Mouse (Mus musculus): Measurements from ENCODE around the gene Dcst2. TPM values are rescaled to one million over a fixed set of nuclear protein-coding genes. Genes with fewer than 3 reads are reported as not detected.

Dcst2 gene
- total and polyA plus RNA-seq, 3 experiments: 0.06 TPM; not detected in 2

DNA sequence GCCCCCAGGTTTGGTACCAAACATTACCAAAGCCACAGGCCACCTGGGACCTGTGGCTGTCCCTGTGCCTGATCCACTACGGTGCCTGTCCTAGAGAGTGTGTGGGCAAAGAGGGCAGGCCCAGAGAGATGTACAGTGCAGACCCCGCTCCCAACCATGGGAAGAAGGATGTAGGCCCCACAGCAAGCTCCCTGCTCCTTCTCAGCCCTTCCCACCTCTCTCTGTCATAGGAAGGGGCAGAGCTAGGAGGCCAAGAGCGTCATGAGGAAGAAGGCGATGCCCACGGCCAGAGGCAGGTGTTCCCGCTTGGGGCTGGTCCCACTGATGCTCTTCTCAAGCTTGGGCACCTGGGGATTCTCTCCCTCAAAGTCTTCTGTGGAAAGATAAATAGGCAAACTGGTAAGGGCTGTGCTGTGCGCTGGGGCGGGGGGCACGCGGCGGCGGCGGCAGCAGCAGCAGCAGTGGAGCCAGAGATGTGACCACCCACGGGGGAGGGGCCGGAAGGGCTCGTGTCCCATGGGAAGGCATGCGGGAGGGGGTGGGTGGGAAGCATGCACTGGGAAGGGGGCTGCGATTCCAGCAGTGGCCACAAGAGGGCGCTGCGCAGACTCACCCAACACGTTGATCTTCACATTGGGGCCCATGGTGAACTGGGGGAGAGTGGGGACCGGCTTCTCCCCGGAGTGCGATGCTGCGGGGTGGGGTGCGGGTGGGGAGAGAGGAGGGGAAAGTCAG lies 46.4 kb upstream of the Dcst2 start (continued):
- TF ChIP-seq BHLHE40 (IDR thresholded peaks at IDR 0.05; ENCODE audit: borderline replicate concordance, low read depth, low read length) (0 out of 2 replicates have a peak, but pooled peaks have one; percentile 23), CTCF (IDR thresholded peaks at IDR 0.05 in 2 of 3, conservative IDR thresholded peaks at IDR 0.05 in 1 of 3; ENCODE audit: control insufficient read depth in 1 of 3, insufficient read depth in 1 of 3, low read depth in 2 of 3, low read length in 3 of 3, poor library complexity in 1 of 3, severe bottlenecking in 1 of 3) (peak; percentile 82 to 100 (median 91))

DNA sequence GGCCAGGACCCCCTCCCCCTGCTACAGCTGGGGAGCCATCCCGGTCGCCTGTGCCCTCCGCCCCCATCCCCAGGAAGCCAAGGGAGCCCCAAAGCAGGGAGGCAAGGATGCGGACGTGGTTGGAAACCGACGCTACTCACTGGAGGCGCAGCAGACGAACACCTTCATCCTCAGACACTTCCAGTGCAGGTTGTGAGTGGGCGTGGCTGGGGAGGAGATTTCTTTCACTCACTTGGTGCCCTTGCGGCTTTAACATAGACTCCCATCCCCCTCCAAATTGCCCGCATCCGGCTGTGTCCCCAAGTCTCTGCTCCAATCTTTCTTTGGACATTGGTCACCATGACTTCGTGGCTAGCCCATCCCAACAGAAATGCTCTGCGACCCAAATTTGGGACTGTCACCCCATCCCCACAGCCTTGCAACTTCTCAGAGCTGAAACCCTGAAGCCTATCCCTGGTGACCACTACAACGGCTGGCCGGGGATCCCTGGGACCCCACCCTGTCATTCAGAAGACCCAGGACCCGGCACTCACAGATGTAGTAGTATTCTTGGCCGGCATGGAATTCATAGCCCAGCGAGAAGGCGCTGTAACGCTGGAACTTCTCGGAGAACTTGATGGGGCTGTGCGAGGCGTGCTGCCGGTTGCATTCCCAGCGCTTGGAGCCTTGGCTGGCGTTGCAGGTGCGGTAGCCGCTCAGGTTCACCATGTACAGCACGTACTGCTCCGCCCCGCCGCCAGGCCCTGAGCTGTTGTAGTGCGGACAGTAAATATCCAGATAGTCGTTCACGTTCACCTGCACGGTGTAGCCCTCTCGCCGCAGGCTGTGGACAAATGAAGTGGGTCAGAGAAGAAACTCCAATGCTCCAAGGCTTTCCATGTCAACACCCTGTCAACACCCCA lies 45.6 kb upstream of the Dcst2 start:
- Histone ChIP-seq H3K9me3 (replicated peaks; ENCODE audit: insufficient read depth, low read length) (no peaks in the 10 kb centered on the region), H3K27ac (ENCODE audit: control insufficient read depth, low read depth, low read length) (no peak overlapping the region), H3K27me3 (ENCODE audit: control insufficient read depth in 1 of 2, insufficient read depth in 2 of 2, low read length in 2 of 2) (peaks cover 19 to 28% of the 10 kb centered on the region in 2 experiments), H3K36me3 (ENCODE audit: control insufficient read depth in 1 of 2, insufficient read depth in 2 of 2, low read length in 2 of 2) (no peaks in the 10 kb centered on the region), H3K9ac (ENCODE audit: control insufficient read depth, low read depth, low read length, poor library complexity, severe bottlenecking) (no peak overlapping the region), H3K79me2 (ENCODE audit: control insufficient read depth, insufficient read depth, low read length, poor library complexity) (no peaks in the 10 kb centered on the region), H3K4me3 (ENCODE audit: control insufficient read depth in 1 of 2, insufficient read depth in 1 of 2, low read depth in 2 of 2, low read length in 2 of 2) (no peak overlapping the region), H3K4me1 (ENCODE audit: control insufficient read depth in 1 of 2, insufficient read depth in 2 of 2, low read length in 2 of 2) (no peaks in the 10 kb centered on the region; a peak in 1 of 4 replicates)
- TF ChIP-seq EP300 (IDR thresholded peaks at IDR 0.05; ENCODE audit: low read depth in 1 of 2, low read length in 2 of 2): no peak
- peak; percentile 31 for DNase-seq (ENCODE audit: low read depth, low spot score)

DNA sequence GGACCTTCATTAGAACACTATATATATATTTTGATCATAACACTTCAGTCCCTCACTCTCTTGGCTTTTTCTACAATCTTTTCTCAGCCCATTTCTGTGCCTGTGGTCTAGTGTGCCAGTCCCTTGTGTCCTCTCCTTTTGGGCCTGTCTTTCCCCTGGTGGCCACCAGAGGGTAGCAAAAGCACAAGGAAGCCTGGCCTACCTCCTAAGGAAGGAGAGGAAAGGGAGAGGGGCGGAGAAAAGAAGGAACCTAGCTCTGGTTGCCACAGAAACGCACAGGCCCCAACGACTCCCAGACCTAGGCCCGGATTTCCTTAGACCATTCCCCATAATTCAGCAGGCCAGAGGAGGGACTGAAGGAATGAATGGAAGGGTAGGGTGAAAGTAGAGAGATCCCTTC lies 44.9 kb upstream of the Dcst2 start:
- H3K4me3 ChIP-seq (ENCODE audit: control insufficient read depth in 1 of 2, insufficient read depth in 1 of 2, low read depth in 2 of 2, low read length in 2 of 2): no peak overlapping the region
- no peaks in the 10 kb centered on the region for H3K9me3 ChIP-seq (replicated peaks; ENCODE audit: insufficient read depth, low read length)
- H3K4me1 ChIP-seq (ENCODE audit: control insufficient read depth in 1 of 2, insufficient read depth in 2 of 2, low read length in 2 of 2): peaks cover 0 to 1% of the 10 kb centered on the region in 2 experiments; a peak in 2 of 4 replicates
- no peaks in the 10 kb centered on the region for H3K79me2 ChIP-seq (ENCODE audit: control insufficient read depth, insufficient read depth, low read length, poor library complexity)
- DNase-seq (ENCODE audit: low read depth, low spot score): peak; percentile 88
- H3K36me3 ChIP-seq (ENCODE audit: control insufficient read depth in 1 of 2, insufficient read depth in 2 of 2, low read length in 2 of 2): no peaks in the 10 kb centered on the region
- H3K27ac ChIP-seq (ENCODE audit: control insufficient read depth, low read depth, low read length): no peak overlapping the region
- no peak overlapping the region for H3K9ac ChIP-seq (ENCODE audit: control insufficient read depth, low read depth, low read length, poor library complexity, severe bottlenecking)
- H3K27me3 ChIP-seq (ENCODE audit: control insufficient read depth in 1 of 2, insufficient read depth in 2 of 2, low read length in 2 of 2): peaks cover 24 to 25% of the 10 kb centered on the region in 2 experiments
- TF ChIP-seq SMC3 (IDR thresholded peaks at IDR 0.05; ENCODE audit: low read depth, low read length): peak; percentile 97
- TF ChIP-seq RCOR1 (IDR thresholded peaks at IDR 0.05; ENCODE audit: low read depth, low read length): no peak
- no peak for TF ChIP-seq HCFC1 (IDR thresholded peaks at IDR 0.05; ENCODE audit: low read depth, low read length)
- no peak for TF ChIP-seq MYB (IDR thresholded peaks at IDR 0.05; ENCODE audit: low read depth, low read length)
- peak; percentile 98 for TF ChIP-seq RAD21 (IDR thresholded peaks at IDR 0.05; ENCODE audit: low read depth, low read length)
- TF ChIP-seq JUND (IDR thresholded peaks at IDR 0.05; ENCODE audit: low read depth, low read length): peak; percentile 46; the same call in 1 of the 2 replicates
- TF ChIP-seq GATA1 (IDR thresholded peaks at IDR 0.05; ENCODE audit: low read depth, low read length): no peak
- TF ChIP-seq CTCF (IDR thresholded peaks at IDR 0.05 in 2 of 3, conservative IDR thresholded peaks at IDR 0.05 in 1 of 3; ENCODE audit: control insufficient read depth in 1 of 3, insufficient read depth in 1 of 3, low read depth in 2 of 3, low read length in 3 of 3, poor library complexity in 1 of 3, severe bottlenecking in 1 of 3): peak; percentile 97 to 99 (median 98); a peak in 5 of 6 replicates
- TF ChIP-seq MAZ (IDR thresholded peaks at IDR 0.05; ENCODE audit: low read depth, low read length): peak; percentile 52; the same call in 1 of the 2 replicates
- TF ChIP-seq ZNF384 (IDR thresholded peaks at IDR 0.05; ENCODE audit: low read depth, low read length): no peak
- no peak for TF ChIP-seq NELFE (IDR thresholded peaks at IDR 0.05; ENCODE audit: low read depth, low read length)
- TF ChIP-seq ELF1 (IDR thresholded peaks at IDR 0.05; ENCODE audit: low read depth, low read length): peak; percentile 34; the same call in 1 of the 2 replicates
- no peak for TF ChIP-seq POLR2AphosphoS2 (IDR thresholded peaks at IDR 0.05; ENCODE audit: low read length)
- peak; percentile 56; the same call in 1 of the 2 replicates for TF ChIP-seq SIN3A (IDR thresholded peaks at IDR 0.05; ENCODE audit: low read length)
- peak; percentile 94 for TF ChIP-seq ZC3H11A (IDR thresholded peaks at IDR 0.05; ENCODE audit: low read depth, low read length)
- no peak for TF ChIP-seq USF2 (IDR thresholded peaks at IDR 0.05; ENCODE audit: borderline replicate concordance in 1 of 2, insufficient read depth in 1 of 2, low read depth in 1 of 2, low read length in 2 of 2)
